Mouse (Mus musculus): ENCODE results near the gene Kirrel3.
A peak's percentile ranks its signal among the peaks of the same experiment; 100 is the strongest.

Kirrel3 gene

DNA sequence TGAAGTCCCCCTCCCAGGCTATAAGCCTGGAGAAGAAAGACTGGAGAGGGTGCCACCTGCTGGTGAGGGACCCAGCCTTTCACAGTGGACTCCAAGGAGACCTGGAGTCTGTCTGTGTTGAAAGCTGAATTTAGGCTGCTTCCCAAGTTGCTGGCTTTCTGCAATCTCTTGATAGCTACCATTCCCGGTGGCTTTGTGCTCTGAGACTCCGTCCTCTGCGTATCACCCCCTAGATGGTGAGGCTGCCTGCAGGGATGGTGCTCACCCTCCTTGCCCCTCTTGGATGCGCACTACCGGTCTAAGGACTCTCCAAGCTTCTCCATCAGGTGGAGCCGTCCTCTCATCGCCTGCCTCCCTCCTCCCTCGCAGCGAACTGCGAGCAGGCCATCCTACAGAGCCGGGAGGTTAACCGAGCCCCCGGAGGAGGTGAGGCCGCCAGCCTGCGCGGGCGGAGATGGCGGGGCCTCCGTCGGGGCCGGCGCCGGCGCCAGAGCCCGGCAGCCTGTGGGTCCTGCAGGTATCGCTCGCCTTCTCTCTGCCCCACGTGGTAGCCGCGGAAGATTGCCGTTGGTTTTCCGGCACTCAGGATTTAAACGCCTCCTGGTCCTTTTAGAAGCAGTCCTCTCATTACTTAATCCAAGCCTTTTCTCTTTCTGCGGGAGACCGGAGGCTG lies at the start of gene Kirrel3:
Gene Kirrel3, plus strand, starts transcription at position 136 of the 673 bp plus-strand sequence.
- DNase-seq (ENCODE audit: low spot score): peak; percentile 44

DNA sequence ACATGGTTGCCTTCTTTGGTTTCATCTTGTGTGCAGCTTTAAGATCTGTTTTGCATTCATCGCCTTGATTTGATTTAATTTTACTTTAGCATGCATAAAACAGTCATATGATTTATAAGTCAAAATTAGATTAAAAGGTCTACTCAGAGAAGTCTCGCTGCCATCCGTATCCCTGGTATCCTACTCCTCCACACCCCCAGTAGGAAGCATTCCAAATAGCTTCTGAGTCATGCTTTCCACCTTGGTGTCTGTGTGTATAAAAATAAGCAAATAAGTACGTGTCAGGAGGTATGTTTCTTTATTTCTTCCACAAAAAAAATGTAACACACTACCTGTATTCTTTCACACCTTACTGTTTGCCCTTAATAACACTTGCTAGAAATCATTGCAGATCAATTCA lies 45.0 kb upstream of the Kirrel3 start:
- no peak for DNase-seq (ENCODE audit: low spot score)

DNA sequence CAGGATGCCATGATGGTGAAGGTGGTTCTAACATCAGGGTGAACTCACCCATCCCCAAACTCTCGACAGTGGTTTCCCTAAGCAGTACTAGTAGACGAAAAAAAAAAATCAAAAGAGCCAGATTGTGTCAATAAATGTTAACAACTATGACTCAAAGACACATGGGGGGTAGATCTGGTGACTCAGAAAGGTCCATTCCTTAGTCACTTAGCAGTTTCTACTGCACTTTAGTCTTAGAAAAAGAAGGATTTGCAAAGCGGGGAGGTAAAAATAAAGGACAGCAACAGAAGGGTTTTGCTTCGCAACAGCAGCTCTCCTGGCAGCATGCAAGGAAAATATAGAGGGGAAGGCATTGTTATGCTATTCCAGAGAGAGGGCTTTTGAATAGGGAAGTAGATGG lies 41.7 kb upstream of the Kirrel3 start:
- no peak for DNase-seq (ENCODE audit: low spot score)

DNA sequence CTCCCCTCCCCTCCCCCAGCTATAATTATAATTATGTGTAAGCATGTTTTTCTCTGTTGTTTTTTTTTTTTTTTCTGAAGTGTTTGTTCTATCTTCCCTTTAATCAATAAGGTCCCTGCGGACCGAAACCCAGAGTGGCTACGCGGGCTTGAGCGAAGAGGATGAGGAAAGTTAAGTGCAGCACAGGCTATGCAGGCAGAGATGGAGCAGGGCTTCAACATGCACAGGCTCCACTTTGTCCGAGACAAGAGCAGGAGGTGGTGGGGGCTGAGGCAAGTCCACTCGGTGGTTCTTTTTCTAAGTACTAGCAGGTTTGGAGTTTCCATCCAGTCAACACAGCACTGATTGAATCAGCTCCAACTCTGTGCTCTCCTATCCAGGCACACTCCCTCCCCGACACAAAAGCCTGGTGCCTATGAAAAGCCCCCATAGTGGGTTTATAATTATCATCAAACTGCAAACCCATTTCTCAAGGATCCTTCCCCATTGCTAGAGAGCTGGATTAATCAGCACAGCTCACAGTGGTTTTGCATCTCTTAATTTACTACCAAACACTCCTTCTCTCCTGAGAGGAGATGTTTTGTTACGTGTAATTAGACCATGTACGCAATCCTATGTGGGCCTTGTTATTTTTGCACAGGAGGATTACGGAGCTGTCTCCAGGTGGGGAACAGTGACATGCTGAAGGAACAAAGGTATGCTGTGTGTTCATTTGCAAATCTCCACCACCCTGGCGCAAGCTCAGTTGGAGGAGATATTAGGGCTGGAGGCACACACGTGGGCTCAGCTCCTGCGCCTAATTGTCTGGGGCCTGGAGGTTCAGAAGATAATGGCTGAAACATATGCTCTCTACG lies 39.0 kb upstream of the Kirrel3 start:
- DNase-seq (ENCODE audit: low spot score): no peak

DNA sequence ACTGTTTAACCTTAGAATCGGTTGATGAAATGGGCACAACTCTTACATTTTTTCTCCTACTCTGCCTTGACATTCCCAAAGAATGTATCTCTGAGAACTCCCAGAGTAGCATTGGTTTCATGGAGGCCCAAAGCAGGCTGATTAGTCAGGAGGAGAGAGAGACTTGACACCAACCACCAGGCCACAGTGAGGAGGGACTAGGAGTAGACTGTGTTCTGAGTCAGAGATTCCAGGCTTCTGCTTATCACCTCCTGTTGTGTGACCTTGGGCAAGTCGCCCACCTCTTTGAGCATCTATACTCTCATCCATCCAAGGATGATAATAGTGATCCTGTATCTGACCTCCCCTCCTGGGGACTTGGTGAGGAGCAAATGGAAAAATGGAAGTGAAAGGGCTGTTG lies 38.0 kb upstream of the Kirrel3 start:
- no peak for DNase-seq (ENCODE audit: low spot score)

DNA sequence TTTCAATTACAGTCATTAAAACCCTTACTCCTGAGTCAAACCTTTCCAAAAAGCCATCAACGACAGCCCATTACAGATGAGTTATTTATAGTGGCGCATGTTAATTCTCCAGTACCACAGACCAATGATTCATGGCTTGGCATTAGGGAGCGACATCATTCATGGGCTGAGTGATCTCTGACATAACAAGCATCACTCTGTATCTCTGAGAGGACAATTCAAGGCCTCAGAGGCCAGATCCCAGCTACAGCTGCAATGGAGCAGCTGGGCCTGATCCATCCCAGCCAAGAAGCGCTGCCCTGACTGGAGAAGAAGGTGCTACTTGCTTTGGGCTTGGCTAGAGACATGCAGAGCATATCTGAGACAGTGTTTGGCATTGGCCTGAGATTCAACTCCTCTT lies 37.2 kb upstream of the Kirrel3 start:
- DNase-seq (ENCODE audit: low spot score): no peak

DNA sequence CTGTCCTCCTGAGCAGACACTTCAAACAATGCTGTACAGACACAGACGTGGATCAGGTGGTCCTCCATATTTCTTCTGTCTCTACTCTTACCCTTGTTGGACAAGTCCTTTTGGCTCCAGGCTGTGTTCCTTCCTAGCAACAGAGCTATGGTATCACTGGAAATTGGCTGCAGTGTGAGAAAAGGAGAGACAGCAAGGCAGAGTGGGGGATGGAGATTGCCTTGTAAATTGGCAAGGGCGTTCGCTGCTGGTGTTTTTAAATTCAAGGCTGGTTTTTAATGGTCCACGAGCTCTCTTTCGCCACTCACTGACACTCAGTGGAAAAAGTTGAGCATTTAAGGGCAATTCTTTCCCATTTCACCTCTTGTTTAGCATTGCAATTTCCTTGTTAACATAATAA lies 27.5 kb upstream of the Kirrel3 start:
- DNase-seq (ENCODE audit: low spot score): no peak

DNA sequence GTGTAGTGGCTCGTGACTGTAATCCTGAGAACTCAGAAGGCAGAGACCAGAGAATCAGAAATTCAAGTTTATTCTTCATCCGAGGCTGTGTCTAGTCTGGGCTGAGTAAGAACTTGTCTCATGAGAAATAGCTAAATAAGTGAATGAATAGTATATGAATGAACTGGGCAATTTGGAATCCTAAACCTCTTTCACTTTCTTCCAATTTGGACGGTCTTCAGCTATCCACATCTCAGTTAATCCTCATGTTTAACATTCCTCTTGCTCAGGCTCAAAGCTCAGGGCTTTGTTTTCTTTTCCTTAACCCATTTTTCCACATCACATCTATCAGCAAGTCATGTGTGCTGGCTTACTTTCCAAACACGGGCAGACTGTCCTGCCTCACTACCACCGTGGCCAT lies 25.7 kb upstream of the Kirrel3 start:
- DNase-seq (ENCODE audit: low spot score): no peak

DNA sequence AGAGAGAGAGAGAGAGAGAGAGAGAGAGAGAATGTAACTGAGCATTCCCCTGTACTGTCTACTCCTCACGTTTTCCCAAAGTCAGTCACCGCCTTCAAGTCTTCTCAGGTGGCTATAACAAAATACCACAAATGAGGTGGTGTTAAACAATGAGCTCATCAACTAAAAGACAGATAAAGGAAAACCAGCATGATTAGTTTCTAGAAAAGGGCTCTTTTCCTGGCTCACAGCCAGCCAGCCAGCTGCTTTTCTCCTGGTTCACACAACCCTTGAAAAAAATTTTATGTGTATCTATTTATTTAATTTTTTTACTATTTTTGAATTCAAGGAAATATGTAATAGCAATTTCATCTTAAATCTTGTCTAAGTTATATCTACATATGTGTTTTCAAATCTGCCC lies 22.0 kb upstream of the Kirrel3 start:
- no peak for DNase-seq (ENCODE audit: low spot score)

DNA sequence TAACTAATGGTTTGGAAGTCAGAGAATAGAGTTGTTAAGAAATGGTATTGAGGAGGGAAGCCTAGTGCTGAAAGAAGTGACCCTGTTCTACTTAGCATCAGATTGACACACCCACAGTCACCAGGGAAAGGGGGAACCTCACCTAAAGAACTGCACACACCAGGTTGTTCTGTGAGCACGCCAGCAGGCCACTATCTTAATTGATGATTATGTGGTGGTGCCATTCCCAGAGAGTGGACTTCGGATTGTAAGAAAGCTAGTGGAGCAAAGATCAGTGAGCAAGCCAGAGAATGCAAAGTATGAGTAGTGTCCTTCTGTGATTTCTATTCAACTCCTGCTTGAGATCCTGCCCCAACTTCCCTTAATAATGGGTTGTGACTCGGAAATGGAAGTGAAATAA lies 19.6 kb upstream of the Kirrel3 start:
- DNase-seq (ENCODE audit: low spot score): no peak

DNA sequence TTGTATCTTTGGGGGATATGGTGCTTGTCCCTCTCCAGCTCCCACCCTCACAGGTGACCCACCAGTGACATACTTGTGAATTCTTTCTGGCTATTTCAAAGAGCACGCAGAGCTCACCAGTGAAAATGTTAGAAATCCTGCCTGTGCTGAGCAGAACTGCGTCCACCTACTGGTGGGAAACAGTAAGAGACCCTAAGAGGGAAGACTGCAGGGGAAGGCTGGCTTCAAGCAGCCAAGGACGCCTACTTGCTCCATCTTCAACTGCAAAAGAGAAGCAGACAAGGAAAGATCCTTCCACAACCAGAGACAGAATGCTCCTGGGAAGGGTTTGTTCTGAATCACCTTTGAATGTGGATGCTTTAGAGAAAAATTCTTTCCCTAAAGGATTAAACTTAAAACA lies 16.5 kb upstream of the Kirrel3 start:
- no peak for DNase-seq (ENCODE audit: low spot score)

DNA sequence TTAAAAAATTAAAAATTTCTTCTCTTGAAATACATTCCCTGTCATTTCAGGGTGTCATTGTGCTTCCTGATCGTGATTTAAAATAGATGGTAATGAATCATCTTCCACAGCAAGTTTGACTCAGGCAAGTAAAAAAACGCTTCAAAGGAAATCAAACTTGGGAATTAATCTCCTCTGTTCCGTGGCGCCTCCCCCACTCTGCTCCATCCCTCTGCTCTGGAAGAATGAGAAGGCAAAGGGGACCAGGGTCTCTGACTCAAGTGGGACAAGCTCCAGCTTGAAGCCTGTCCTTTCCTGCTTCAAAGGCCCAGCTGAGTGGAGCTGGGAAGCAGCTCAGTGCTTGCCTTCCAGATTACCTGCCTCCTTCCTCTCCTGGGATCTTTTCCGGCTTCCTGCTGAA lies 9.5 kb upstream of the Kirrel3 start:
- DNase-seq (ENCODE audit: low spot score): no peak

DNA sequence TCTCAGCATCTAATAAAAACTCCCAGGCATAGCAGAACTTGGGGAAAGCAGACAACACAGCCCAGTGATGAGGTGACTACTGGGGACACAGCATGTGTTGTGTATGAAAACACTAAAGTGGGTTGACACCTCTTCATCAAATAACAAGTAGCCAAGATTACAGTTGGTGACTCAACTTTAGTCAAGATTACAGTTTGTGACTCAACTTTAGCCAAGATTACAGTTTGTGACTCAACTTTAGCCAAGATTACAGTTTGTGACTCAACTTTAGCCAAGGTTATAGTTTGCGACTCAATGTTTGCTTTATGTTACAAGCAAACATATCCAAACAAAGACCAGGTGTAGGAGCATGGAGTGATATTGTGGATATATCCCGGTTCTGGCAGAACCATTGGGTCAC lies 7.2 kb upstream of the Kirrel3 start:
- DNase-seq (ENCODE audit: low spot score): no peak

DNA sequence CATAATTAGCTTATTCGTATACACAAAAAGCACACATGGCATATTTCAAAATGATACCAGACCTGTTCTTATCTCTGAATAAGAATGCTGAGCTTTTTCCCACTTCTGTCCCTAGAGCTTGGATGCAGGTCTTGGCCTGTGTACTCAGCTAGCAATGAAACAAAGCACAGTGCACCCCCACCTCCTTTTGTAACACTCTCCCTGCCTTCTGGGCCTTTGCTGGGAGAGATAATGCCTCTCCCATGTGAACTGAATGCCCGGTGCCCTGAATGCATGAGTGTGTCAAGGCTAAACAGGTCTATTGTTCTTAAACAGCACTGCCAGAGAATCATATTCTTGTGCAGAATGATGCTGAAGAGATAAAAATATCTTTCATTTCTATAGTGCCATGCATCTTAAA lies 2.5 kb upstream of the Kirrel3 start:
- DNase-seq (ENCODE audit: low spot score): no peak

DNA sequence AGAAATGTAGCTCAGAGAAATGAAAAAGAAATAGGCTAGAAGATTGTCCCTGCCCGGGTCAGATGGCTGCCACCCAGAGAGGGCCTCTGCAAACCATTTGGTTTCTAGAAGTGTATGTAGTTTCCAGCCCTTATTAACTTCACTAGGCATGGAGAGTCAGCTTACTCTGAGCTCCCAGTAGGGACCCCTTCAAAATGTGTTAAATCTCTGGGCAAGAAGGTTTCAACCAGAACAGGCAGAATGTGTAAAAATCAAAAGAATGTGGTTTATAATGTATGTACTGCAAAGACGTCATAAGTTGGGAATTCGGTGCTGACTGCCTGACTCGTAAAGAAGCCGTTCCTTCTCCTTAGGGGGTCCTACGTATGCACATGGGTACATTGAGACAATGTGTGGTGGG lies 1.0 kb upstream of the Kirrel3 start:
- DNase-seq (ENCODE audit: low spot score): no peak

DNA sequence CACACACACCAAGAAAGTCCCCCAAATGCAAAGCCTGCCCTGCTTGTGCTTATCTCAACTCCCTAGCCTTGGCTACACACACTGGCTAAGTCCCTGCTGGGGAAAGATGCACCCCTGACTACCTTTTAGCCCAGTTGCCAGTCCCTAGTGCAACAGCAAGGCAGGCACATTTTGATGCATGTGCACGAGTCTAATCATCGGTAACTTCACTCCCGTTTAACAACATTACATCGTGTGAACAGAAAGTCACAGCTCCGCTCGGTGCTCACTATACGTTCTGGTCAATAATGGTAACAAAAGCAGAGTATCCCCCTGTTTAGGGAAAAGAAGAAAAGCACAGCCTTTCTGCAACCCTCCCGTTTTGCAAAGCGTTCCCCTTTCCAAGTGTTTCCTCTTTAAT lies 2.6 kb downstream of the Kirrel3 start:
- no peak for DNase-seq (ENCODE audit: low spot score)

DNA sequence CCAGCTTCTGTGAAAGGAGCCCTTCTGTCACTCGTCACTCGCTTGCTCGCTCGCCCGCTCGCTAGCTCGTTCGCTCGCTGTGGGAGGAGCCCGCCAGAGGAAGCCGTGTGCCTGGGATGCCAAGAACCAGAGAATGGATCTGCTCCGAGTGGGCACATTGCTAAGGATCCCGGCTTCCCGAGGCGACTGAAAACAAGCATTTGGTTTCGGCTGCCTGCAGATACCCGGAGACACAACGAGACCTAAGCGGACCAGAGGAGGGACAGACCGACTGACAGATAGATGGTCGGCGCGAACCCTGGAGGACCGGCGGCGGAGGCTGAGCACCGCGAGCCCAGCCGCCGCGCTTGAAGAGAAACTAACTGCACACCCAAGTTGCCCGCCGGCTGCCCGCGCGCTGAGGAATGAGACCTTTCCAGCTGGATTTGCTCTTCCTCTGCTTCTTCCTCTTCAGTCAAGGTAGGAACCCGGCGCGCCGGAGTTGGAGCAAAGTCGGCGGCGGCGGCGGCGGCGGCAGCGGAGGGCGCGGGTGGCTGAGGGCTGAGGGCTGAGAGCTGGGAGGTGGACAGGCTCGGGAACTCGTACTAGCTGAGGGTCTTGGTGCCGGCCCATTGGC lies 3.1 kb downstream of the Kirrel3 start:
- peak; percentile 16 for DNase-seq (ENCODE audit: low spot score)

DNA sequence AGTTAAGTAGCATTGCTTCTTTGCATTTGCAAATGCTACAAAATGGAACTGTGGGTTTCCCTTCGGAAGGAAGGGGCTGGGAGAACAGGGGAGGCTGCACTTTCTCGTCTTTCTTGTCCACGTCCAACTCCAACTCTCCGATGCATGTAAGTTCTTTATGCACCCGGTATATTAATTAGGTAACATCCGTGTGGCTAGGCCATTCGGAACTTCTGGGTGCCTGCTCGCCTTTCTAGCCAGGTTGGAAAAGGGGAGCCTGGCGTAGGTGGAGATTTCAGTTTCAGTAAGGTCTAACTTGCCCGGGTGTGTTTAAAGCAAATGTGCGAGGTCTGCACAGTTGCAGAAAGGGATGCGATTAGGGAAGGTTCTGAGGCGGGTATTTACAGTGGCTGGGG lies 3.6 kb downstream of the Kirrel3 start:
- DNase-seq (ENCODE audit: low spot score): no peak

DNA sequence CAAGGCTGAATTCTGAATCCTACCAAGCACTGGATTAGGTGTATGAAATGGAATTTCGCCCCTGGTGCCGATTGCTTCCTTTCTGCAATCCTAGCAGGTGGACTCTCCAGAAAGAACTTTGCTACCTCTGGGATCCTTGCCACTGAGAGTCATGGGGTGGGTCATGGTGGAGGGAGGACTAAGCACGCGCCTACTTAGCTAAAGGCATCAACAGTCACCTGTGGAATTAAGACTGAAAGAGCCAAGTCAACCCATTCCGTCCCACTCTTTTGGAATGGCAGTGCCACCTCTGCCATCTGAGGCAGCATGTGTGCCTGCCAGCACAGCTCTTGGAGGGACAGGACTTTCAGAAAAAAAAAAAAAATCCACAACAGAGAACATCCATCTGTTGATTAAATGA lies 4.1 kb downstream of the Kirrel3 start:
- DNase-seq (ENCODE audit: low spot score): no peak

DNA sequence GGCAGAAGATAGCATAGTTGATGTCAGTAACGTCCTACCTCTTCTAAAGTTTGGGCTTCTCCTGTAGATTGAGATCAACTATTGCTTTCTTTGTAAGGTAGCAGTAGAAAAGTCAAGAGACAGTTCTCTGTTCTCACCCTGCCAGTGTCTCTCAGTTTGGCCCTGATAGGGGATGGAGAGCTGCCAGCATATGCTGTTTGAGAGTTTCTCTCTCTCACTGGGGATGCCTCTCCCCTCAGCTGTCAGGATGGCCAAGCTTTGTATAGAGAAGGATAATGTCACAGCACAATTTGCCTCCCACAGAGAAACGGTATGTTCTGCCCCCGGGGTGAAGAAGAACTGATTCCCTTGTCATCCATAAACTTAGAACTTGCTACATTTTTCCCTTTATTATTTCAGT lies 6.4 kb downstream of the Kirrel3 start:
- DNase-seq (ENCODE audit: low spot score): no peak

DNA sequence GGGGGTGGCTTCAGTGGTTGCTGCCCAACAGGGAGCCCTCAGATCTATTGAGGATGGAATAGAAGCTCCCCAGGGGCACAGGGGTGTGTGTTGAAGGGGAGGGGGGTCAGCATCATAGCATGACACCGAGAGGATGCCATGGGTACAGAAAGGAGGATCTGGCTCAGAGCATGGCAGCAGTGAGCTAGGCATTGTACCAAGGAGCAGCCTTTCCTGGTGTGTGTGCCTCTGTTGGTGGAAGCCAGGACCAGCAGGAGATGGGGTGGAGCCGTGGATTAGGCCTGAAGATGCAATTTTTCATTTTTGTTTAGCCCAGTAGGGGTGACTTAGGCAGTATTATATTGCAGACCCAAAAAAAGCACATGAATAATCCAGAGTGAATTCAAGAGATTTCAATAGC lies 7.9 kb downstream of the Kirrel3 start:
- DNase-seq (ENCODE audit: low spot score): no peak

DNA sequence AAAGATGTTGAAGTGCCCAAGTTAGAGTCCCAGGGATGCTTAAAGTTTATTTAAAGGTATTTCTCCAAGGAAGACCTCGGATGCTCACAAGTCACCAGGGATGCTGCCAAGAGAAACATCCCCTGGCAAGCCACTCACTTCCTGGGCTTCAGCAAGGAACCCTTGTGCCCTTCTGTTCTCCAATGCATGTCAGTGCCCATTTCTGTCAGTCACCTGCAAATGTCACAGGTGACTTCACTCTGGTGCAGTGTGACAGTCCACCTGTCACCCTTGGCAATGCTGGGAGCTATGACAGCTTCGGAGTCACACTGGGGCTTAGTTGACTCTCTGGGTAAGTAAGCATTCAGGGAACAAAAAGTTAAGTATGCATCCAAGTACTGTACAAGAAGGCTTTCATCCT lies 12.4 kb downstream of the Kirrel3 start:
- no peak for DNase-seq (ENCODE audit: low spot score)

DNA sequence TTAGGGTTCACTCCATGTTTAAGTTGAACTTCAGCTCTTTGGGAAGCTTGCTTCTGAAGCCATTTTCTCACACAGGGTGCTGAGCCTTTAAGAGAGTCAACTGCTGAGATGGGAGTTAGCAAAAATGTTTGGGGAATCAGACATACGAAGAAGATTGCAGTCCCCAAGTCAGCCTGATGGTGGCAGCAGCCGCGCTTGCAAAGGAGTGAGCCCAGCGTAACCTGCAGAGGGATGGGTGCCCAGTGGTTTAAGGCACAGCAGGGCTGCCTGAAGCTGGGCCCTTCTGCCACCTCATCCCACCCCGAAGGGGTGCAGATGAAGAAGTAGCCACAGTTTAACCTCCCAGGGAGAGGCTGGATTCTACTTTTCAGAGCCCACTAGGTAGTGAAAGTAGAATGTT lies 13.0 kb downstream of the Kirrel3 start:
- DNase-seq (ENCODE audit: low spot score): peak; percentile 72
